Comparison of ENCODE assay signal across 14 mouse cellular contexts in the genomic region with DNA sequence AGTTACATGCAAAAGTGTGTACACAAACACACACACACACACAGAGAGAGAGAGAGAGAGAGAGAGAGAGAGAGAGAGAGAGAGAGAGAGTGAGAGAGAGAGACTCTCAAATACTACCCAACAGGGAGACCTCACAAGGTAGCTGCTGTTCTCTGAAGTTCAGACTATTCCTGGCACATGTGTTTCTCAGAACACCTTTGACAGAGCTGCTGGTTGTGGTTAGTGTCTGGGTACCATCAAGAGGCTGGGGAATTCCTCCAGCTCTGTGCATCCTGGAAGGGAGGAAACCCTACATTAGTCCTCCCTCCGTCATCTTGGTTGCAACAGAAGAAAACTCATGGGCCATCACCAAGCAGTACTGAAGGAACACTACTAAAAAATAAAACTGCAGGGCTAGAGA. TPM values are rescaled to one million over a fixed set of nuclear protein-coding genes. Genes with fewer than 3 reads are reported as not detected.
DNase-seq lines count a peak whose midpoint lies in the region; ATAC-seq and TF ChIP-seq lines count a peak whose summit lies in the region.
"Had no signal": no experiment of that assay in that cellular context is flagged by ENCODE, and none has a peak within 500 bp of the region (broad histone marks: within the 10 kb centered on the region; RNA-seq: fewer than 3 reads in every experiment).

No protein-coding gene starts in this region.

- DNase-seq in heart, adult 18-20 months, result no peak
- no peak for DNase-seq in midbrain, postnatal 0 days (ENCODE audit: low spot score)
- DNase-seq: adrenal gland, postnatal 10 days; cerebellum, adult 11-12 months; cerebellum, postnatal 25 days; gastrocnemius, postnatal 10 days had no signal

- H3K9me3 ChIP-seq in heart, embryonic 15.5 days (replicated peaks), result no peaks in the 10 kb centered on the region
- no peaks in the 10 kb centered on the region for H3K9me3 ChIP-seq in midbrain, embryonic 13.5 days
- no peaks in the 10 kb centered on the region for H3K9me3 ChIP-seq in midbrain, postnatal 0 days (ENCODE audit: low read length)
- no peaks in the 10 kb centered on the region for H3K9me3 ChIP-seq in neural tube, embryonic 15.5 days (replicated peaks)
- H3K9me3 ChIP-seq: intestine, embryonic 15.5 days; kidney, embryonic 15.5 days had no signal

- no peak for TF ChIP-seq CTCF in midbrain, postnatal 0 days (IDR thresholded peaks at IDR 0.05)

- H3K27me3 ChIP-seq in heart, embryonic 15.5 days, result no peaks in the 10 kb centered on the region
- no peaks in the 10 kb centered on the region for H3K27me3 ChIP-seq in midbrain, embryonic 13.5 days
- no peaks in the 10 kb centered on the region for H3K27me3 ChIP-seq in midbrain, postnatal 0 days (ENCODE audit: insufficient read depth, low read length)
- H3K27me3 ChIP-seq in neural tube, embryonic 15.5 days (replicated peaks), result no peaks in the 10 kb centered on the region
- H3K27me3 ChIP-seq: intestine, embryonic 15.5 days; kidney, embryonic 15.5 days had no signal

- H3K36me3 ChIP-seq in heart, embryonic 15.5 days, result no peaks in the 10 kb centered on the region
- H3K36me3 ChIP-seq in midbrain, embryonic 13.5 days, result no peaks in the 10 kb centered on the region
- no peaks in the 10 kb centered on the region for H3K36me3 ChIP-seq in midbrain, postnatal 0 days (ENCODE audit: insufficient read depth, low read length)
- H3K36me3 ChIP-seq in neural tube, embryonic 15.5 days, result no peaks in the 10 kb centered on the region
- H3K36me3 ChIP-seq: intestine, embryonic 15.5 days; kidney, embryonic 15.5 days had no signal

- H3K4me3 ChIP-seq in heart, embryonic 15.5 days, result no peak overlapping the region
- H3K4me3 ChIP-seq in midbrain, embryonic 13.5 days (replicated peaks), result no peak overlapping the region
- no peak overlapping the region for H3K4me3 ChIP-seq in midbrain, postnatal 0 days (ENCODE audit: low read depth, low read length)
- H3K4me3 ChIP-seq in neural tube, embryonic 15.5 days (replicated peaks), result no peak overlapping the region
- H3K4me3 ChIP-seq: intestine, embryonic 15.5 days; kidney, embryonic 15.5 days had no signal

- peak overlapping the region; percentile 53 for H3K27ac ChIP-seq in heart, embryonic 15.5 days
- H3K27ac ChIP-seq in midbrain, embryonic 13.5 days, result peak overlapping the region; percentile 90
- no peak overlapping the region for H3K27ac ChIP-seq in midbrain, postnatal 0 days (ENCODE audit: low read depth, low read length)
- H3K27ac ChIP-seq in neural tube, embryonic 15.5 days (replicated peaks), result no peak overlapping the region
- H3K27ac ChIP-seq: intestine, embryonic 15.5 days; kidney, embryonic 15.5 days had no signal

- H3K9ac ChIP-seq in heart, embryonic 15.5 days, result no peak overlapping the region
- H3K9ac ChIP-seq in midbrain, embryonic 13.5 days (replicated peaks), result no peak overlapping the region
- H3K9ac ChIP-seq in midbrain, postnatal 0 days (replicated peaks; ENCODE audit: low read length, poor library complexity, severe bottlenecking), result no peak overlapping the region
- no peak overlapping the region for H3K9ac ChIP-seq in neural tube, embryonic 15.5 days (replicated peaks)
- H3K9ac ChIP-seq: intestine, embryonic 15.5 days; kidney, embryonic 15.5 days had no signal

- H3K4me2 ChIP-seq in heart, embryonic 15.5 days, result no peak overlapping the region
- H3K4me2 ChIP-seq in midbrain, embryonic 13.5 days (replicated peaks), result no peak overlapping the region
- H3K4me2 ChIP-seq in midbrain, postnatal 0 days (ENCODE audit: low read depth, low read length, poor library complexity, severe bottlenecking), result no peak overlapping the region
- H3K4me2 ChIP-seq in neural tube, embryonic 15.5 days, result no peak overlapping the region
- H3K4me2 ChIP-seq: heart, embryonic 11.5 days; intestine, embryonic 15.5 days; kidney, embryonic 15.5 days had no signal

- 77% methylated on average over 1 of the region's 1 CpGs for whole genome bisulfite sequencing in heart, embryonic 15.5 days
- WGBS in midbrain, embryonic 13.5 days, result 96% methylated on average over 1 of the region's 1 CpGs
- 91% methylated on average over 1 of the region's 1 CpGs for WGBS in midbrain, postnatal 0 days
- 91% methylated on average over 1 of the region's 1 CpGs for WGBS in neural tube, embryonic 15.5 days

- peaks cover 97% of the 10 kb centered on the region for H3K4me1 ChIP-seq in heart, embryonic 15.5 days (replicated peaks)
- H3K4me1 ChIP-seq in midbrain, embryonic 13.5 days (replicated peaks), result peaks cover 92% of the 10 kb centered on the region
- H3K4me1 ChIP-seq in midbrain, postnatal 0 days (ENCODE audit: insufficient read depth, low read length), result peaks cover 17% of the 10 kb centered on the region; the same call in 1 of the 2 replicates
- peaks cover 44% of the 10 kb centered on the region for H3K4me1 ChIP-seq in neural tube, embryonic 15.5 days

- no peak for ATAC-seq in heart, embryonic 15.5 days (replicated peaks; ENCODE audit: insufficient number of reproducible peaks, insufficient read depth, low FRiP score, low read depth)
- ATAC-seq in midbrain, embryonic 13.5 days, result no peak
- no peak for ATAC-seq in midbrain, postnatal 0 days (ENCODE audit: low FRiP score)
- peak; percentile 82 for ATAC-seq in CD4-positive, CD25-positive, alpha-beta regulatory T cell, adult 4 months
- peak; percentile 84 for ATAC-seq in activated CD4-positive, CD25-positive, alpha-beta regulatory T cell, adult 4 months
- ATAC-seq in neural tube, embryonic 15.5 days (ENCODE audit: low FRiP score), result no peak

RNA-seq across cellular contexts. Expression of a gene that starts 16.9 kb away (rescaled TPM):
- 57.5 and 69.4 TPM in 2 replicates for polyA plus RNA-seq in heart, embryonic 15.5 days (2015; fragmentation: Nextera tagmentation; extraction: Ambion mirVana)
- total RNA-seq in heart, adult 18-20 months (2021), result 100 to 1,000 TPM; 311 to 318 TPM
- polyA plus RNA-seq in midbrain, embryonic 13.5 days (2015; fragmentation: Nextera tagmentation; extraction: Ambion mirVana), result 29.0 and 36.3 TPM in 2 replicates
- 44.2 and 48.1 TPM in 2 replicates for total RNA-seq in midbrain, postnatal 0 days (2014; rRNA removed)
- polyA plus RNA-seq in midbrain, postnatal 0 days (2015; fragmentation: Nextera tagmentation; extraction: Ambion mirVana), result 13.7 and 13.8 TPM in 2 replicates
- polyA plus RNA-seq in CD4-positive, CD25-positive, alpha-beta regulatory T cell, adult 4 months (2017; shearing (Covaris generic)), result 10 to 100 TPM in 1 of 2 experiments, 1 to 10 TPM in 1; 5.6 to 10.9 TPM
- 10 to 100 TPM; 11.5 to 11.9 TPM for polyA plus RNA-seq in activated CD4-positive, CD25-positive, alpha-beta regulatory T cell, adult 4 months (2017; shearing (Covaris generic))
- polyA plus RNA-seq in neural tube, embryonic 15.5 days (2015; fragmentation: Nextera tagmentation; extraction: Ambion mirVana), result 15.0 and 19.9 TPM in 2 replicates

RNA-seq across cellular contexts. Expression of a gene that starts 57.5 kb away (rescaled TPM):
- 1.7 and 2.5 TPM in 2 replicates for polyA plus RNA-seq in heart, embryonic 15.5 days (2015; fragmentation: Nextera tagmentation; extraction: Ambion mirVana)
- total RNA-seq in heart, adult 18-20 months (2021), result 1 to 10 TPM in 1 of 2 experiments, under 1 TPM in 1; 0.20 to 1.1 TPM
- 18.3 and 19.2 TPM in 2 replicates for polyA plus RNA-seq in midbrain, embryonic 13.5 days (2015; fragmentation: Nextera tagmentation; extraction: Ambion mirVana)
- 10.6 and 12.0 TPM in 2 replicates for total RNA-seq in midbrain, postnatal 0 days (2014; rRNA removed)
- 13.0 and 13.4 TPM in 2 replicates for polyA plus RNA-seq in midbrain, postnatal 0 days (2015; fragmentation: Nextera tagmentation; extraction: Ambion mirVana)
- under 1 TPM in 1 of 2 experiments, not detected in 1; 0.19 TPM for polyA plus RNA-seq in CD4-positive, CD25-positive, alpha-beta regulatory T cell, adult 4 months (2017; shearing (Covaris generic))
- polyA plus RNA-seq in activated CD4-positive, CD25-positive, alpha-beta regulatory T cell, adult 4 months (2017; shearing (Covaris generic)), result under 1 TPM in 1 of 2 experiments, not detected in 1; 0.41 TPM
- 10.3 and 14.0 TPM in 2 replicates for polyA plus RNA-seq in neural tube, embryonic 15.5 days (2015; fragmentation: Nextera tagmentation; extraction: Ambion mirVana)

Comparison
In these comparisons a context has a peak if more than half of its experiments do, and no peak if none do; other contexts are left out.
1. H3K27ac ChIP-seq: peak in heart, embryonic 15.5 days (single experiment) and midbrain, embryonic 13.5 days (single experiment); none in midbrain, postnatal 0 days (single experiment) and neural tube, embryonic 15.5 days (single experiment).
2. ATAC-seq: peak in CD4-positive, CD25-positive, alpha-beta regulatory T cell, adult 4 months (single experiment) and activated CD4-positive, CD25-positive, alpha-beta regulatory T cell, adult 4 months (single experiment); none in heart, embryonic 15.5 days (single experiment), midbrain, embryonic 13.5 days (single experiment), midbrain, postnatal 0 days (single experiment) and neural tube, embryonic 15.5 days (single experiment).